Mouse (Mus musculus): ENCODE measurements around the gene Ttc26.
A peak's percentile ranks its signal among the peaks of the same experiment; 100 is the strongest.

The Ttc26 gene

DNA sequence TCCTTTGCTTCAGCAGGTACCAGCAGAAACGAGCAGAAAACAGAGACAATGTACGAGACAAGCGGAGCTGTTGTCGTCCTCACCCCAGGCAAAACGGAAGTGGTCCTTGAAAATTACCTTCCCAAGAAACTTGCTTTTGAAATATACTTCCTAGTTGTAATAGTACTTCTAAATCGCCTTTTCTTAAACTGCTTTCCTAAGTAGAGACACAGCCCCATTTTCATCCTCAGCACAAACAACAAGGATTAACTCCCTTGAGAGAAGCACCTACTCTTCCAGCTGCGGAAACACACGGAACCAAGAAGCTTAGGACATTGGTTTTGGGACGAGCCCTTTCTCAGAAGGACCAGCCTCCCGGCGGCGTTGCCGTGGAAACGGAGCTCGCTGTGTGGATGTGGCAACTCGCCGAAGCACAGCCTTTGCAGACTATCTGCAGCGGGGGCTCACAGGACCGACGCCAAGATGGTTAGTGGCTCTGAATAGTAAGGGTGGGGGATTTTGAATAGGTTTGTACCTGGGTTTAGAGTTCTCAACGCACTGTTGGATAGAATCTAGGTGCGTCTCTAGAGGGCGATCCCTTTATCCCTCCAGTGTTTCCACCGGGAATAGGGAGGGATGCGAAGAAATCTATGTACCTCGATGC is at the start of gene Ttc26:
Gene Ttc26, plus strand, starts transcription at position 341 of the 643 bp plus-strand sequence.
- peak; percentile 88 for DNase-seq (ENCODE audit: extremely low spot score)

DNA sequence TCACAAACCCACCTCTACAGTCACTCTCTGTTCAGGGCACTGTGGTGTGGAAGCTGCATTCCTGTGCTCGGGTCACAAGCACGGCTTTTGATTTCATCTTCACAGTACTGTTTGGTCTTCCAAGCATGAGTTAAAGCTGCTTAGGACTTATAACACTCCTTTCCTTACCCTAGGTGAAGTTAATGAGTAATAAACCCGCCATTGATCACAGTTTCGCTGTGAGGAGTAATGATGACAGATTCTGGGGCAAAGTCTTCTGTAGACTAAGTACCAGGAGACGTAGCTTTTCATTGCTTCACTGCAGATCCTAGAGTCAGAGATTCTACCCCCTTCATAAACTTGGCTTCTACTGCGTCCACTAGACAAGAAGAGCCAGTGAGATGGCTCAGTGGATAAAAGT is 46.0 kb upstream of the Ttc26 start:
- no peak for DNase-seq (ENCODE audit: extremely low spot score)

DNA sequence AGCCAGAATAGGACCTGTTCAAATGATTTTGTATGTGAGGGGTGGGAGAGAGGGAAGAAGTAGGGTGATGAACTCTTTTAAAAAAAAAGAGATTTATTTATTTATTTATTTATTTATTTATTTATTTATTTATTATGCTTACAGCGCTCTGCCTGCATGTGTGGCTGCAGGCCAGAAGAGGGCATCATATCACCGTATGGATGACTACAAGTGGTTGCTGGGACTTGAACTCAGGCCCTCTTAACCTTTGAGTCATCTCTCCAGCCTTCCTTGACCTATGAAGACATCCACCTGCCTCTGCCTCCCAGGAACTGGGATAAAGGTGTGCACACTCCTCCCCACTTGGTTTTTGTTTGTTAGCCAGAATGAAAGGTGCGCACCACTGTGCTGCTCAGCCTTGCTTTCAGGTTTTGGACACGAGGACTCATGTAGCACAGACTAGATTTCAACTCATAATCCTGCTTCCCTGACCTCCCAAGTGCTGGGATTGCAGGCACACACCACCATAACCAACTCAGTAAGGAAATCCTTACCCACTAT is 44.0 kb upstream of the Ttc26 start:
- no peak for DNase-seq (ENCODE audit: extremely low spot score)

DNA sequence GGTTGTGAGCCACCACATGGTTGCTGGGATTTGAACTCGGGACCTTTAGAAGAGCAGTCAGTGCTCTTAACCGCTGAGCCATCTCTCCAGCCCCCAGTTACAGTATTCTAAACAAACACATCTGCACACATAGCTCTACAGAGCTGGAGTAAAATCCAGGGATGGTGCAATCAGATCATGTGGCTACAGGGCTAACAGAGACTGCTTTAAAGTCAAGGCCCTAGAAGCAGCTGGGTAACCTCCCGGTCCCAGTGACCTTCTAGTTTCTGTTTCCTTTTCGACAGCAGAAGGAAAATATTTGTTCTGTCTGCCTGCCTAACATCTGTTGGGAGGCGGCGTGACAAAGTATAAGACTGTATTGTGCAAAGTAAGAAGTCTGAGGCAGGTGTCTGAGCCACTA is 43.3 kb upstream of the Ttc26 start:
- DNase-seq (ENCODE audit: extremely low spot score): no peak

DNA sequence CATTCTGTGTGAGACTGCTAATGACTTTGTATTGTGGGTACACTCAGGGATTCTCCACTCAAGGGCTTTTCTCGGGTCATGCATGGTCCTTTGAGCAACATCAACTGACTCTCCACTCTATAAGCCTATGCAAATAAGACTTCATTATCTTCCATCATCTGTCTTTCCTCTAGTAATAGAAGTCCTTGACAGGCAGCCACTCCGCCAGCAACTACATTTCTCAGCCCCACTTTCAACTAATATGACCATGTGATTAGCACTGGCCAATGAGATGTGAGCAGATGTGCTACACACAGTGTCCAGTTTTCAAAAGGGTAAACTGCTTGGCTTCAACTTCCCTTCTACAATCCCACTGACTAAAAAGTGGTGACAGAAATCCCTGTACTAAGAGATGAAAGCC is 42.2 kb upstream of the Ttc26 start:
- DNase-seq (ENCODE audit: extremely low spot score): no peak

DNA sequence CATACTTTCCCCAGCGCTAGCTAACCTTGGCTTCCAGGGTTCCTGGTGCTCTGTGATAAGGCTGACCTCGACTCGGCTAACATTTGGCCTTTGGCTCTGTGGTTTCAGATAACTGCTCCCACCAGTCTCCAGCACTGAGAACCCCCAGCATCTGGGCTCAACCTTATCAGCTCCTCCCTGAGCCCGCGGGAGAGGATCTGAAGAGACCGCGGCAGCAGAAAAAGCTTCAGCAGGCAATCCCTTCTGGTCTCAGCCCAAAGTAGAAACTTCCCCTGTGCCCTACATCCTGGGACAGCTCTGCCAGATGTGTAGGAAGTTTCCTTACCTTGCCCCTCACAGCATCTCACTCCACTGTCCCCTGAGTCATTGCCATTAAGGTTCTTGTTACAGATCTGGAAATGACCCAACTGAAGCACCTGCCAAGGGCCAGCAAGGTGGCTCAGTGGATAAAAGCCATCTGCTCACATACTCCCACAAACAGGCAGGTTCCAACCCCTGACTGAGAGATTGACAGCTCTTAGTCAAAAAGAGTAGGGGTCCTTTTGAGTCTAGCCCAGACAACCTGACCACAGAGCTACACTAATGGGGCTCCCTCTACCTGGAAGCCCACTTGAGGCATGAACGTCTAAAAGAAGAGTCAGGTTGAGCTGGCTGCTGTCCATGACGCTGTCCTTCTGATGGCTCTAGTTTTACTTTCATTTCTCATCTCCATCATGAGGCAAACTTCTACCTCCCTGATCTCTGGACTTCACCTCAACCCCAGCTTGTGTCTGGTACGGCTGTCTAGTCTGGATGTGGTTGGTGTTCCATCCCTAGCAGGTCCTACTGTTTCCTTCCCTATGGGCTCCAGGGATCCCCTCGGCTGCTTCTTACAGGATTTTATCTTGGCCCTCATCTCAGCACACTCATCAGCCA is 39.3 kb upstream of the Ttc26 start:
- no peak for DNase-seq (ENCODE audit: extremely low spot score)

DNA sequence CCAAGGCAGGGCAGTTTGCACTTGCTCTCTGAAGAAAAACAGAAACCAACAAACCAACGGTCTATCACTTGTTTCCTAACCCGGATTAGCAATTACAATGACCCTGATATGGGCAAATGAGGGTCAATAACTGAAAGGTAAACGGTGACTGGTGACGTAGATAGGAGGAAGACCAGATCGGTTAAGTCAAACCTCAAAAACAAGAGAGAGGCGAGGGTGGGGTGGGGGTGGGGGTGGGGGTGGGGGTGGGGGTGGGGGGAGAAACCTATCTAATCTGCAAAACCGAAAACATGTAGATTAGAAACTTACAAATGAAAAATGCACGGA is 38.6 kb upstream of the Ttc26 start:
- no peak for DNase-seq (ENCODE audit: extremely low spot score)

DNA sequence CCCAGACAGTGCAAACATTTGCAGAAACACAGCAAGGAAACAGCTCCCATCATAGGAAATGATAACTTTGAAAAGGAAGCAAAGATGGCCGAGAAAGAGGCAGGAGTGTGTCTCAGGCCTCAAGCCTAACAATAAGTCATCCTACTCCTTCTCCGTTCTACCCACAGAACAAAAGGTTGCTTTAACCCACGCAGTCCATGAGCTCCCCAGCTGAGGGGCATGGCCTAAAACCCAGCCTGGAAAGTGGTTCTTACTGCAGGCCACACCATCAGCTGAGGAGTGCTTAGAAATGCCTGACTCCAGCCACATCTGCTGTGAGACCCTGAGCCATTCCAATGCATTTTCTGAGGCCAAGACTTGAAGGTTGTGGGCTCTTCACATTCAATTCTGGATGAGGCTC is 37.7 kb upstream of the Ttc26 start:
- no peak for DNase-seq (ENCODE audit: extremely low spot score)

DNA sequence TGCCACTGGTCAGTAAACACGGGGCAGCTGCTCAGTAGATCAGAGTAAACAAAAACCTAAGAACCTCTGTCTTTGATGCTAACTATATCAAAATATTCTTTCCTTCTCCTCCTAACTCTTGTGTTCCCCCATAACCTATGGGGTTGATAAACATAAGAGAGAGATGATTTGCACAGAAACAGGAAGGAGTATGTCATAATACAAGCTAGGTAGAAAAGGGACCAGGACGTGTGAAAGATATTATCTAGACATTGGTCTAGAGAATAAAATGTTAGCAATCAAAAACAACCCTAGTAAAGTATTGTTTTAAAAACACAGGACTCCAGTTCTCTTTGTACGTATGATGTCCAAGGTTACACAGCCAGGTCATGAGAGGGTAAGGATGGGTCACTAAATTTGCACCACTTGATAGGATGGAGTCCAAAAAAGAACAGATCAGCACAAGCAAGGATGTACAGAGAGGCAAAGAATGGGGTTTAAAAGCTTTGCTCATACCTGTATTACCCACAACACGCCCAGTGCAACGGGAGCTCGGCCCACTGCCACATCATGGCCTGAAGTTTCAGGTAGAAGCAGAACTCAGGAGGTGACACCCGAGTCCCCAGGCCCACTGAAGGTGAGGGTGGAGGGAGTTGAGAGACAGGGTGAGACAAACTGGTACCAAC is 37.1 kb upstream of the Ttc26 start:
- DNase-seq (ENCODE audit: extremely low spot score): no peak

DNA sequence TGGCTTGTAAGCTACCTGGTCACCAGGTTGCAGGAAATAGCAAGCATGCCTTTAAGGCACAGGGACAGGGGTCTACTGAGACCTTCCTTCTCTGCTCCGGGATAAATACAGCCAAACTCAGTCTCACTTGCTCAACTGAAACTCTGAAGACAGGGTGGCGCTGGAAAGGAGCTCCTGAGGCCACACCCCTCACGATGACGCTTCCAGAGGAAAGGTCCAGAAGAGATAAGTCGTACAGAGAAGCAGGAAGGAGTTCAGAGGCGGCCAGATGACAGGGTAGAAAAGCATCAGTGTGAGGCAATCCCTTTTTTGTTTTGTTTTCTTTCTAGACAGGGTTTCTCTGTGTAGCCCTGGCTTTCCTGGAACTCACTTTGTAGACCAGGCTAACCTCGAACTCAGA is 35.5 kb upstream of the Ttc26 start:
- no peak for DNase-seq (ENCODE audit: extremely low spot score)

DNA sequence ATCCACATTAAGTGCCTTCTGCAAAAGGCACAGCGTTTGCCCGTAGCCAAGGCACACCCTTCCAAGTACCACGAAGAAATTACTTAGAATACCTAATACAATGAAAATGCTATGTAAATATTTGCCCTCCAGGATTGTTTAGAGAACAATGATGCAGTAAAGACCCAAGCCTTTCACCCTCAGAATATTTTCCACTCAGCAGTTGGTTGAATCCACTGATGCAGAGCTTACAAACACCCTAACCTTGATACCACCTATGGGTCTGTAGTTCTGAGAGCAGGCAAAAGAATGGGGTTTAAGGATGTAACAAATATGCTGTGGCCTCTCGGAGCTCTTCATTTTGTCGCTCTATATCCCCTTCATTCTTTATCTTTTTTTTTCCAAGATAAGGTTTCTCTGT is 33.4 kb upstream of the Ttc26 start:
- DNase-seq (ENCODE audit: extremely low spot score): no peak

DNA sequence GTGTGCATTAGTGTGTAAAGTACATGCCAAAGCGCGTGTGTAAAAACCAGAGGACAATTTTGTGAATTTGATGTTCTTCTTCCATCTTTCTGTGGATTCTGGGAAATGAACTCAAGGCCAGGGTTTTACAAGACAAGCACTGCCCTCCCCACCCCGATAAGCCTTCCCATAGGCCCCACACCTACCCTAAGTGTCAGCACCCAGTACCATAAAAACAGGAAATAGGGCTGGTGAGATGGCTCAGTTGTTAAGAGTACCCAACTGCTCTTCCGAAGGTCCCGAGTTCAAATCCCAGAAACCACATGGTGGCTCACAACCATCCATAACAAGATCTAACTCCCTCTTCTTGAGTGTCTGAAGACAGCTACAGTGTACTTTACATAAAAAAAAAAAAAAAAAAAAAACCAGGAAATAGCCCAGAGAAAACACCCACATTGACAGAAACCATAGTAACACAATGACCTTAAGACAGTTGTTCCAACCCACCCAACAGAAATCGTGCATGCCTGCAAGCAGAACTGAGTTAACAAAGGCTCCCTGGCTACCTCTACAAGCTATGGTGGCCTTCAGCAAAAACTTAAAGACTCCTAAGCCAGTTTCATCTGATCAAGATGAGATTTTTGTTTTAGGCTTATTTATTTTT is 32.3 kb upstream of the Ttc26 start:
- no peak for DNase-seq (ENCODE audit: extremely low spot score)

DNA sequence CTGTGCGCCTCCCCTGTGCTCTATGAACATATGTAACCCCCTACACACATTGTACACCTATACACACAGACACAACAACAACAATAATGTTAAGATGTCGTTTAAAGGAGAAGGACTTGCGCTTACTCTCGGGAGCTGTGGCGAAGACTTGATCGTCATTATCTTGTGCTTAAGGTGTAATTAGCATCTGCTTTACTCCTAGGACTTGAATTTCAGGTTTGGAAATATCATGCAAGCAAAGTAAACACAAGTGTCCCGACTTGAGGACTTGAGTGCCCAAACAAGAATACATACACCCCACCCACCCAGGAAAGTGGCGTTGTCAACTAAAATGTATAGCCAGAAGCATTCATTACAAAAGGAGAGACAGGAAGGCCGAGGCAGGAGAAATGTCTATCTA is 31.5 kb upstream of the Ttc26 start:
- no peak for DNase-seq (ENCODE audit: extremely low spot score)

DNA sequence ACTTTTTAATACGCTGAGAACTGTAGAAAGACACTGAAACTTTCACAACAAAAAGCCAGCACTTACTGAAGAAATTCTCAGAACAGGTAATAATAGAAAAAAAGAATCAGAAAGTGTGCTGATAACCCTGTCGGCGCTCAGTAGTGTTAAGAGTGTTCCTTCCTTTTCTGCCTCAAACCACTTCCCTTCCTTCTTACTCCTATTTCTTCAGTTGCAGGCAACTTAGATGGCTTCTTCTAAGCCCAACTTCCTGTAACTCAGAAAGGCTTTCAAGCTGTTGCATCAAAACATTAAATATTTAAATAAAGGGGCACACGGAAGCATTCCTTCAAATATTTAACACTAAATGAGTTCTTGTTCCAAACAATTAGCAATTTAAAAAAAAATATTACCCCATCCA is 29.3 kb upstream of the Ttc26 start:
- DNase-seq (ENCODE audit: extremely low spot score): no peak

DNA sequence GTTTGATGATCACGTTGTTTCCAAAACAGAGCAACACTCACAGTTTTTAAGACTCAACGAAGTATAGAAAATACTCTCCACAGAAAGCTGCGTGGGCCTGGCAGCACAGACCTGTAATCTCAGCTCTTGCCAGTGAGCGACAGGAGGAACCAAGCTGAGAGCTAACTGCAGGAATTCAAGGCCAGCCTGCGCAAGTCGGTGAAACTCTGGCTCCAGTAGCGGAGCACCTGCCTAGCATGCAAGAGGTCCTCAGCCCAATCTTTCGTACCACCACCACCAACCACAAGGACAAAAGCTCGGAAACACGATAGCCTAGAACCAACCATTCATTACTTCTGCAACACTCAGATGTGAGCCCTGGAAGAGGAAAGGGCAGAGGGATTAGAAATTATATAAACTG is 28.8 kb upstream of the Ttc26 start:
- peak; percentile 18 for DNase-seq (ENCODE audit: extremely low spot score)

DNA sequence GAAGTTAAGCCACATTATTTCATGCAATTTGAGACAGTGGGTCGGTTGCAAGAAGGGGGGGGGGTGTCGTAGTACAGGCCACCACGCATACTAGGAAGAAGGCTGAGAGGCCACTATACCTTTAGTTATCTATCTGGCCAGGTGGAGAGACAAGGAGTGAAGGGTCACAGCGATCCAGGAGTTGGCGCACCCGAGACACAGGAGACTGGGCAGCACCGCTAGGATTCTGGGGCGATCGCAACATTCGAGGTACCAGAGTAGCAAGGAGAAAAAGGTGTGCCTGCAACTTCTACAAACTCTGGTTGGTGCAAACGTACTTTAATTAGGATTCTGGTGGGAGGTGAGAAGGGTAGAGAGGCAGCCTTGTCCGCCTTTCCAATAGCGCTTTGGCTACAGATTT is 28.1 kb upstream of the Ttc26 start:
- DNase-seq (ENCODE audit: extremely low spot score): peak; percentile 19

DNA sequence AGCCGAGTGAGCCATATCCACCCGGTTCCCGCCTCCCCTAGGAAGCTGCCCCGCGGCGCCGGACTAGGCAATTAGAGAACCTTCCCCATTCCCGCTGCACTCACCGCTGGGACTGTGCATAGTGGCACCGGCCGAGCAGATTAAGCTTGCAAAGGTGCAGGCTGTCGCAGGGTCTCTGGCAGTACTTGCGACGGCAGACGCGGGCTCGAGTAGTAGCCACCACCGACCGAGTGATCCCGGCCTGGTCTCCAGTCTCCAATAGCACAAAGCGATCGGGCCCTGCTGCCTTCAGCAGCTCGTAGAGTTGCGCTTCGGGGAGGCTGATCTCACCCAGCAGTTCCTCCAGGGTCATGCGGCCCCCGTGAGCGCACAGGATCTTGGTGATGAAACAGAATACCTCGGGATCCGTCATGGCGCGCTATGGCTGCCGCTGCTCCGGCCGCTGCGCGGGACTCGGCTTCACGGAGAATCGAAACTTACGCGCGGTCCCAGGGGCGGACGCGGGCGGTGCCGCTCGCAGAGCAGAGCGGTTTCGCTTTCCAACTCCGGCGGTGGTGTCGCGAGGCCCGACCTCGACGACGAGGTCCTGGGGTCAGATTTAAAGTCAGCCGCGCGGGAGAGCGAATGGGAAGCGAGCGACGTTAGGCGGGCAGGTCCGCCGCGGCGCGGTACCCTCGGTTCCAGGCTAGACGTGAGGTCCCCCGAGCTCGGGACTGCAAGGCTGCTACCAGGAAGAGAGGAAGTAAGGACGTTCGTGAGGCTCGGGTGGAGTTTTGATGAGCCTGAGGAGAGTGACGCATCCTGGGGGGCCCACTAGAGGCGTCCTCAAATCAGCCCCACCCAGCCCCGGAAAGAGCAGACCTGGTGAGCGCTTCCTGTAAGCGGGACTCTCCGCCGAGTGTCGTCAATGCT is 27.2 kb upstream of the Ttc26 start, which contains the start of gene Zc3hav1:
Gene Zc3hav1, minus strand, starts transcription at position 793 of the 912 bp plus-strand sequence.
- DNase-seq (ENCODE audit: extremely low spot score): peak; percentile 69

DNA sequence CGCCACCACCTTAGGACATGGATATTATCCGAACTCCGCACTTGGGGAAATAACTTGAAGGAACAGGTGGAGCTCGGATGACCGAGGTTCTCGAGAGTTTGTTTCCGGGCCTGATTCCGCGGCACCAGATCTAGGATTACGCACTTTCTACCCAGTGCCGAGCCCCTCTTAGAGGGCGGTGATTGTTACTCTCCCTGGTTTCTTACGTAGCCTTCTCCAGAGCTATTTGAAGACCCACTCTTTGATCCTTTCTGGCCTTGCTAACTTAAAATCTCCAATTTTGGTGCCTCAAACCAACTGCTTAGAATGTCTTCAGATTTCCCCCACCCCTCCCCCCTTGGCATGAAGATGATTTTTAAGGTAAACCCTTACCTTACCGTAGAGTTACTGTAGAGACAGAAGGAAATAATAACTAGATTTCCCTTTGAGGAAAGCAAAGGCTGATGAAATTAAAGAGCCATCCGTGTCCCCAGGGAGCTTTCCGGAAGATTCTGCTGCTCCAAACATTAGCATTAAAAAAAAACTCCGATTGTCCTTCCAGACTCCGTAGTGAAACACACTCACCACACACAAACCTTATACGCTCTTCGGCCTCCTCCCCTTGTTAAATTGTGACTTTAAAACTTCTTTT is 26.4 kb upstream of the Ttc26 start:
- DNase-seq (ENCODE audit: extremely low spot score): peak; percentile 25

DNA sequence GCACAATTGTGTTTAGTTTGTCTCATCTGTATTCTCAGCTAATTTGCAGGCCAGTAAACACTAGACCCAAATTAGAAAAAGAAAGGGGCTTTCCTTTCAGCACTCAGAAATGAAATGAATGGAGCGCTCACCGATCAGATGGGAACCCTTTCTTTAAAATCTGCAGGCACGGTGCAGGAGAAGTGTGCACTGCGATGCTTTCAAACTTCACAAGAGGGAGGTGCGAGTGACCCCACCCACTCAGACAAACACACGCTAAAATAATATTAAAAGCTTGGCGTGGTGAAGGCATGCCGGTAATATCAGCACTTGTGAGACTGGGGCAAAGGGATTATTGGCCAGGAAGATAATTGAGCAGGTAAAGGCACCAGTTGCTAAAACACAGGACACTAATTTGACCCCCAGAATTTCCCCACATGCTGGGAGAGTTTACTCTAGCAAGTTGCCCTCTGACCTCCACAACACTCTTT is 25.9 kb upstream of the Ttc26 start:
- peak; percentile 23 for DNase-seq (ENCODE audit: extremely low spot score)

DNA sequence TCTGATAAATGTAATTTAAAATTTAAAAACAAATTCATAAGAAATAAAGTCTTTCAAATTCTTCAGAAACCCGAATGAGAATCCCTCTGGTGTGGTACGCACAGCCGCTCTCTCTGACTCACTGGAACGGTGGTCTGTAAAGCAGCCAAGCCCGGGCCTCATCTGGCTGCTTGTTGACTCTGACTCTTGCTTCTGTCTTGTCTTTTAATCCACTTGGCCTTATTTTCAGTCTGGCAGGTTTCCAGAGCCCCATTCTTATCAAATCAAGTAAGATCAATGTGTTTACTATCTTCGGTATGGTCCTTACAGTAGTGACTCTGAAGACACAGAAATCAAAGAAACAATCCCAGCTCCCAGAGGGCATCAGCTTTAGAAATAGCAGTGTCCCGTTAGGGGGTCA is 25.4 kb upstream of the Ttc26 start:
- peak; percentile 17 for DNase-seq (ENCODE audit: extremely low spot score)
